Mouse (Mus musculus) urinary bladder, postnatal 4 days (tissue): ENCODE measurements around the gene Bco2.

Source experiments
- DNase-seq, 2 experiments: peaks; one replicate each; pipeline ENCODE4 v3.0.0; 2021 to 2022; ENCODE audit warnings: low spot score in 2 of 2

The Bco2 gene

DNA sequence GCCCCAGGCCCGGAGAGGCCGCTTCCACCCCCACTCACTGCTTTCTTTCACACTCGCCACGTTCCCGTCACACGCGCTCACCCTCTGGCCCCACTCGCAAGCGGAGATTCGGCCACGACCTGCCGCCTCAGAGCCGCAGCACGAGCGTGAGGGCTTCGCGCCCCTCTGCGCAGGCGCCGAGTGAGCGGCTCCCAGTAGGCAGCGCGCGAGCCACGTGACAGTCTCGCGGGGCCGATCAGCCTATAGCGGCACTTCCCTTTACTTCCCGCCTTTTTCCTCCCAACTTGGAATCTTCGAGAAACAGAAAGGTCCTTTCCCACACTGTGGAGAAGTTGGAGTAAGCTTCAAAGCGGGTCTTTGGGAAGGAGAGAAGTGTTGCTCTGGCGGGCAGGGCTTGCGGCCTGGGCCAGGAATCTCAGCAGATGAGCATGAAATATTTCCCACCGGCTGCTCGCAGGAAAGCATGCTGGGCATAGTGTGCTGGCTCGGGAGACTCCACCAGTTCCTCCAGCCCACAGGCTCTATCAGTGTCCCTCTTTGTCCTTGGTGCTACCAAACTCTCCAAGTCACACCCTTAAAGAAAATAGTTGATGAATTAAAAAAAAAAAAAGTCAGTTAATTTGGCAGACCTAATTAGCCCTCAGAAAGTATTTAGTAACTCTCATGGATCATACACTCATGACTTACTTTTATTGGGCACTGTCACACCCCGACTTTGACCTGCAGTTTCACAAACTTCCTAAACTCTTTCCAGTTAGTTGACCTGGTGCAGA is 6.3 kb upstream of the Bco2 start, which contains the start of gene Tex12:
Tex12 (minus strand) TSS at position 181 of the 773 bp plus-strand sequence.
- no peak for DNase-seq

DNA sequence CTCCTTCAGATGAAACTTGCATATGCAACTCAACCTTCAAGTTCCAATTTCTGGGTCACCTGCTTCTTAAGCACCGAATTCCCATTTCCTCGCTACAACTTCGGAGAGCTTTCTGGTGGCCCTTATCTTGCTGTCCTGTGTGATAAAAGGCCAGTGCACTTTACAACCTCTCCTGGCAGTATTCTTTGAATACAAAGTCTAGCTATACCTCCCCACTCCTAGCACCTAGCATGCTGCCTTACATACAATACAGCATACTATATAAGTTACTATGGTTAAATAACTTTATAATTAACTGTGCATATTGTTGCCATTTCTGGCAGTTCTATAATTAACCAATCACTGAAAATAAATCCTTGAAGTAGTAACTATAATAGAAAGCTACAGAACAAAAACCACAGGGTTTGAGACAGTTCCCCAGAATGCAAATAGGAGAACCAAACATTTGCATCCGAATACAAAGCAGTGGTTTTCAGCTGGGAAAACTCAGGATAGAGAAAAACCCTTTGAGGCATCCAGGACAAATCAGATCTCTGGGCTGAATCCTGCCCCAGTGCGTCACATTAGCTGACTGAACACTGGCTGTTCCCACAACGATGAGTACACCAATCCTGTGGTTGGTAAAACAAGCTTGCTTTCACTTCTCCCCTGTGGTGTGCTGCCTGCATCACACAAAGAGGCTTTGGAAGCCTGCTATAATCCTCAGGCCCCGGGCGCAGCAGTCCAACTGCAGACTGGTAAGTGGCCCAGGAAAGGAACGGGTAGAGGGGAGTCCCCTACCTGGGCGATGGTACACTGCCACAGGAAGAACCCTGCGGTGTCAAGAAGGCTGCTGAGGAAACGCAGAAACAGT is 514 bp downstream of the Bco2 start, which contains the start of gene Il18:
Il18 (plus strand) TSS at position 587 of the 853 bp plus-strand sequence.
- no peak for DNase-seq

DNA sequence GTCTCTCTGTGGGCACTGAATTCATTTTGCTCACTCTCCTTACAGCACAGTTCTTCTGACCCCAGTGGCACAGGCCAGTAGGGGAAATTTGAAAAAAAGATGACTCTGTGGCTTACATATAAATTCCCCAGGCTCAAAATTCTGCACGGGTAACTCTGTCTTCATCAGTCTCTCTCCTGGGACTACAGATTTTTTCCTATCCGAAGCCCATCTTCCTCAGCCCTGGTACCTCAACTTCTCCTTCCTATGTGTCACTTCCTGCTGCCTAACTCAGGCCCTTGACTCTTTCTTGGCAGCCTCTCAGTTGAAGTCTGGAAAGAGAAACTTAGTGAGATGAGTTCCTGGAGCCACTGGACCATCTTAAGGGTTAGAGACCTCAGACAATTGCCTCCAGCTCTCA is 1.4 kb downstream of the Bco2 start:
- no peak for DNase-seq

DNA sequence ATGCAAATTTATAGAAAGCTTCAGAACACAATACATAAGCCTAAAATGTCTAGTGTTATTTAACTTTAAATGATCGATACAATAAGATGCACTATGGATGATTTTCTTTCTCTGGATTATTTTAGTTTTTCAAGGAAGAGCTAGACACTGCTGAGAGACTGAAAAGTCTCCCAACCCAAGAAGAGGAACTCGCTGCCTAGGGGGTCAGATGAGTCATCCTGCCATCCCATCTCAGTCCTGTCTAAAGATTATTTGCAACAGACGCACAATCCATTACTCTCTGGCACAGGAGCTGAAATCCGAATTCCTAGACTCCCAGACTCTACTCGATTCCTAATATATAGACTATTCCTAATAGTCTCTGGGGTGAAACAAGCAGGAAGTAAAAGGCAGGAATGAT is 2.8 kb downstream of the Bco2 start:
- no peak for DNase-seq

DNA sequence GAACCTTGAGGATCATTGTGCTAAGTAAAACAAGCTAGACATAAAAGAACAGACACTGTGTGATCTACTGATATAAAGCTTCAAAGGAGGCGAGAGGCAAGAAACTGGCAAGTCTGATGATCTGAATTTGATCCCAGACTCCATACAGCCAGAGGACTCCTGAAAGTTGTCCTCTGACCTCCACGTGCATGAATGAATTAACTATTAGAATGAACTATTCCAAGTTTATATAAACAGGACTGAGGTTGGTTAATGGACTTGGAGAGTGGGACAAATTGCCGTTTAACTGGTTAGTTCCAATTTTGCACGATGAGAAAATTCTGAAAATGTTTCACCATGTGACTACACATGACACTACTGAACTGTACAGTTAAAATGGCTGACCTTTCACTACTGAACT is 6.0 kb downstream of the Bco2 start:
- no peak for DNase-seq

DNA sequence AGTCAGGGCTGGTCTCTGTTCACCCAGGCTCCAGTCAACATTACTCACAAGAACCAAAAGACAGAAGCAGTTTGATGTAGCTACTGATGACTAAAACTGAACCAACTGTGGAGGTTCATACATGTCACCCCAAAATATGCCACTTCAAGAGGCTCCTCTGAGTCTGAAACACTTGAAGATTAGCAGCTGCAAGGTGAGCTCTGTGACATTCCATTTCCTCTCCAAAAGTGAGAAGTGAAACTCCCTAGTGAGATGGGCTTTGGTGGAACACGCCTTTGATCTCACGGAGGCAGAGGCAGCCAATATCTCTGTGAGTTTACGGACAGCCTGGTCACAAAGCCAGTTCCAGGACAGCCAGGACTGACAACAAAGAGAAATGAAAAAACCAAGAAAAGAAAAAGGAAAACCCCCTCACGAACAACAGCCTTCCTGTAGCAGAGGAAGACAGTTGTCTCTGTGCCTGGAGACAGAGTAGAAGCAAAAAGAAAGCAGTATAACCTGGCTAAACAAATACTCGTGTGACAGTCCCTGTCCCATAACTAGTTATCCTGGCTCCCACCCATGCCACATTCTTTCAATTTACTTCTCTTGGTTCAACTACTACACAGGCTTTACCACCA is 7.0 kb downstream of the Bco2 start:
- DNase-seq = no peak

DNA sequence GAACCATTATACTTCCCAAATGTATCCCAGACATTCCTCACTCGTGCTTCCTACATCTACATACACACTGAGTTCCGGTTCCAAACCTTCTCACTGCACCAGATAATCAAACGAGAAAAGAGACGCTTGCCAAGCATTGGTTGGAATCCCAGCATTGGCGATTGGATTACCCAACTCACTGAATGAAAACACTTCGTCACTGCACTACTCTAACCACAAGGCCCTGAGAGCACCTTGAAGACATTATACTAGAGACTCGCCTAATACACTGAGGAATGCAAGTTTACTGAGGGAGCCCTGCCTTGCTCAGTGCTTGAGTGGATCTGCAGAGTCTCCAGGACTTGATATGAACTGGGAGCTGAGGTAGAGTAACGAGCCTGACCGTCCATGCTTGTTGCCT is 12.6 kb downstream of the Bco2 start:
- no peak for DNase-seq

DNA sequence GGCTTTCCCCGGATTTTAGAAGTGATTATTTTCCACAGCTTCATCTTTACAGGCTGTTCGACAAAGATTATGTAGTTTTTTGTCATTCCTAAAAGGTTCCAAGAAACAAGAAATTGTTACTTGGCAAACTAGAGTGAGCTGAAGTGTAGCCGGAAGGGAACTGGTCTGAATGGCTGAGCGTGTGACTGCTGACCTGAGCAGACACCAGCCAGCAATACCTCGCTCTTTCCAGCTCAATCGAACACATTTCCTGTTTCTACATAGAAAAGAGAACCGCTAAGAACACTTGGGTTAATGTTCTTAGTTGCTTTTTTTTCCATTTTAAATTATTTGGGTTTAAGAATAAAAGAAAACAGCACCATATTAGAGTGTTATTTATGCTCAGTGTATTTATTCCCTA is 14.8 kb downstream of the Bco2 start:
- DNase-seq = no peak

DNA sequence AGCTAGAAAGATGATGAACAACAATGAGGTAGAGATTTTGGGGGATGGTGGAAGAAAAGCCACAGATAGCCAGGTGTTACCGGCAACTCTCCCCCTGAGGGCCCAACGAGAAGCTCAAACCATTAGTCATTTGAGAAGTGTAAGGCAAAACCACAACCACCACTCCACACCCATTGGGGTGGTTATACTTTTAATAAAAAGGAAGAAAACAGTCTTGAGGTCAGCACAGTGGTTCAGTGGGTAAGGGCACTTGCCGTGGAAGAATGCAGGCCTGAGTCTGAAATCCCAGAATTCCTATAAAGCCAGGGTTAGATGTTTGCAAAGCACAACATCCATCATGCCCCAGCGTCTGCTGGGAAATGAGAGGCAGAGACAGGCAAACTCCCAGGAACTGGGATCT is 17.7 kb downstream of the Bco2 start:
- no peak for DNase-seq

DNA sequence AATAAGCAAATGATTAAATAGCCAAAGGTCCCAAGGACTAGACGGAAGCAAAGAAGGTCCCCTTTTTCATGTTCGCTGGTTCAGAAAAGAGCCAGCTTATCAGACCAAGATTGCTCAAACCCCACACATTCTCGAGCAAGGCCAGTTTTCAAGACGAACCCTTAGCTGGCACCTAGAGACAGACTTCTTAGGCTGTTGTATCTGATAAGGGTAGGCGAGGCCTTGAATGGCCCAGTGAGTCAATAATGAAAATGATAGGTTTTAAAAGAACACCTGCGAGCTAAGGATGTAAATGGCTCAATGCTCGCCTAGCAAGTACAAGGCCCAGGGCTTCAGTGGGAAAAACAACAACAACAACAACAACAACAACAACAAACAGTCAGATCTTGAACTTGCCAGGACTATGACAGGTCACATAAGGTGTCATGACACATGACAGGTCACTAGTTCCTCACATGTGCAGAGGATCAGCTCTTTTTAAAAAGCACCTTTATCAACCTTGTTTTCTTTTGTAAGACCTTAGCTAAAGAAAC is 18.3 kb downstream of the Bco2 start:
- DNase-seq = no peak

DNA sequence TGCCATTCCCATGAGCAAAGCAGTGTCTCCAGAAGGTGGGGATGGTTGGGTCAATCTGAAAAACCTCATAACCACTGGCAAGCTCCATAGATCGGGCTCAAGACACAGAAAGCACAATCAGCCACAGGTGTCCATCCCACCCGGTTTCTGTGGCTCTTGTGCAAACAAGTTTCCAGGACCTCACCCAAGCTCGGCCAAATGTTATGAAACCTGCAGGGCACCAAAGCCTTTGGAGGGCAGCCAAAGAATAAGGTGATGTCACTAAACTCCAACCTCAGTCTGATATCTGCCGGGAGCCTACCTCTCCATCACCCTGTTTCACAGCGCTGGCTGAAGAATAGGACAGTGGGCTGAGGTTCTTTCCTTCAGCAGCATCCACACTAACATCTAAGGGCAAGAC is 19.1 kb downstream of the Bco2 start:
- DNase-seq = no peak

DNA sequence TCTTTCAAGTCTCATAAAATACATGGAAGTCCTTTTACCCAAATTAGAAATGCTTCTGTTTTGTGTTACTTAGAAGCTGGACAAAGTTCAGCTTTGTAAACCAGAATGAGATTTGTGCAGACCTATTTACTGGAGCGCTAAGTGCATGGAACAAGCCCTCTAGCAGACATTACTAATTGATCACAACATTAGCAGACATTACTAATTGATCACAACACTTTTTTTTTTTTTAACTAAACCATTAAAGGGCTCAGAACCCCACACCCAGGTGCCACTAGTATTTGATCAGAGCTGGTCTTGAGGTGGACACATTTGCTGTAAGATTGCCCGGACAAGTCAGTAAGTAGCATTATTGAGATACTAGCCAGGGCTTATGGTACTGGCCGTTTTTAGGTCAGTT is 21.2 kb downstream of the Bco2 start:
- DNase-seq = no peak

DNA sequence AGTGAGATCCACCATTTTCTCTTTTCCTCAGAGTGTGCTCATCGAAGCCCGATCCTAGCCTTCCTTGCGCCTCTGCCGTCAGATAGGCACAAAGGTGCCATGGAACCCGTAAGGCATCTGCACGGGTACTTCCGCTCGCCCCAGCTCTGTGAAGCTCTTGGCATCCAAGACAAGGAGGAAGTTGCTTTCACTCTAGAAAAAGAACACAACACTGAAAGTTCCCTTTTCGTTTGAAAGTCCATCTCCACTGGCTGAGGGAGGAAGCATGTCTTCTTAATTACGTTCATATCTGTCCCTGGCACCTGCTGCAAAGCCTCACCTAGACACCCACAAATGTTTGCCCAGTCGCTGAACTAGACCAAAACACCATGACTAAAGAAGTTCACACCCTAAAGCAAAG is 21.7 kb downstream of the Bco2 start:
- no peak for DNase-seq

DNA sequence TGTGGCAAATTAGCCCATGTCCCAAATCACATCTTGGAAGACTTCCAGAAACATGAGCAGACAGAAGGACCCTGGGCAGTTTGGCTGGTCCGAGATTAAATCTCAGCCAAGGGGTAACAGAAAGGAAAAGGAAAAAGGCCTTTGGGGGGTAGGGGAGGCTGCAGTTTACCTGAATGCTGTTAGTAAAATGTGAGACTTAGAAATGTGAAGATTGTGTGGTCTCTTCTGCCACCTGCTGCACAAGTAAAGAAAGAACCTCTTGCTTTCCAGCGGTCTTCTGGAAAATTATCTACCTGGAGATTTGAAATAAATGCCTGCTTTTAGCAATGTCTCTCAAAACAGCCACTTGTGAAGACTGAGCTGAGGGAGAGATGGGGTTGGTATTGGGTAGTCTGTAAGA is 24.1 kb downstream of the Bco2 start:
- DNase-seq = no peak

DNA sequence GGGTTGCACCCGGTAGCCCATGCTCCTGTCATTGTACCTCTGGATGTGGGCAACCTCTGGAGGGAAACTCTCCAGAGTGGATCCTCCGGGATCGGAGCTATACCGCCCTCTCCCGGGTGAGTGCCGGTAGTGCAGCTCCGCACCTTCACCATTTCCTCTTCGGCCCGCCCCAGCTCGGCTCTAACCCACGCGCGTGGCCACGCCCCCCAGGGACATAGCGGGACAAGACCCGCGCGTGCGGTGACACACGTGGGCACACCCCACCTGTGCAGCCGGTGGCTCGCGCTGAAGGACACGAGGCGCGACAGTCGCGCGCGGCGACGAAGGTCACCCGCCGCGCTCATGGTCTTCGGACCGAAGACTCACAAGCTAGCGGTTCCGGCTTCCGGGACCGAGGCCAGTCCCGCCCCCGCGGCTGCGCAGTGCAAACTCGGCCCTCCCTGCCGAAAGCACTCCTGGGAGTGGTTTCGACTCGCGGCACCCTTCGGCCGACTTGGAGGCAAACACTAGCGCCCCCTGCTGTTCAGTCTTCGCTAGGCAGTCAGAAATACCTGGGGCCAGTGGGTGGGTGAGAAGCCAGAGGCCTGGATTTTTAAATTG is 26.6 kb downstream of the Bco2 start, which contains the start of gene Pts:
Pts (minus strand) TSS at position 432 of the 600 bp plus-strand sequence.
- peak; percentile 96 to 99 for DNase-seq

DNA sequence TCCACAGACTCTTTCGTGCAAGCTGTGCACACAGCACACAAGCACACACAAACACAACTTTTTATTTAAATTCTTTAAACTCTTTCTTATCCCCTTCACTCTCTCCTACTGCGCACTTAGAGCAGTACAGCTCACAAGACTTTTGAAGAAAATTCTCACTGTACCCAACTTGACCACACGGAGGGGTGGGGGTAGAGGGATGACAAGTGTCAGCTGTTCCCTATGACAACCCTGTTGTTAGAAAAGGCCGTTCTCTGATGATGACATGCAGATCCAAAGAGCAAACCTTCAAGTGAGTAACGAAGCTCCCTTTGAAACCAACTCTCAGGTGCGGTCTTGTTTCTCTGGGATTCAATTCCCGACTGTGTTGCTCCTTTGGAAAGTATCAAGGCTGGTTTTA is 27.1 kb downstream of the Bco2 start:
- no peak for DNase-seq

DNA sequence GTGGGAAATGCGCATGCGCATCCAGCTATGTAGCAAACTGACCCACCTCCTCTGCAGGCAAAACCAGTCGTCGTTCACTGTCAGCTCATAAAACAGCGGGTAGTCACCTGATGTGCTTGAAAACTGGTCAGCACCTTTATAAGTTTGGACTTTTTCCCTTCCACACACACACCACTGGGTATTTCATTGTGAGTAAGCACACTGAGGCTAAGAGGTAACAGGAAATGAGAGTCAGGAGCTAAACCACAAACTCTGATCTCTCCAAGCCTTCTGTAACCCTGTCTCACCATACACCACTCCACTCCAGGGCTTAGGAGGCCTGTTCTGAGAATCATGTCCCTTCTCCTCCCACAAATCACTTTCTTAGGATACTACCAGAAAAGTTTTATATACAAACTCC is 29.4 kb downstream of the Bco2 start:
- DNase-seq = no peak

DNA sequence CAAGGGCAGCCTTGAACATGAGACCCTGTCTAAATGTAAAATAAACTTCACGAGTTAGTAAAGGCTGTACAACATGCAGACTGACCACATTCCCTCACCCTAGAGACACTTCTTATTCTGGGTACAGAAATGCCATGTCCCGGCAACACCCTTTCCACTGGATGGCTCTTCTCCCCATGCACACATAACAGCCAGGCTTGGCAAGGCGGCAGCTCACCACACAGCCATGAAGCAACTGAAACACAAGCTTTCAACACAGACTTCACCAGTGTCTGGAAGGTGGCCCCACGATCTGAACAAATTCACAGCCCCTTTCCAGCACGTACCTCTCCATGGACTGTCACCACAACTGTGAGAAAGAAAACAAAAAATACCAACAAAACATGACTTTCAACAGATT is 30.0 kb downstream of the Bco2 start:
- DNase-seq = no peak

DNA sequence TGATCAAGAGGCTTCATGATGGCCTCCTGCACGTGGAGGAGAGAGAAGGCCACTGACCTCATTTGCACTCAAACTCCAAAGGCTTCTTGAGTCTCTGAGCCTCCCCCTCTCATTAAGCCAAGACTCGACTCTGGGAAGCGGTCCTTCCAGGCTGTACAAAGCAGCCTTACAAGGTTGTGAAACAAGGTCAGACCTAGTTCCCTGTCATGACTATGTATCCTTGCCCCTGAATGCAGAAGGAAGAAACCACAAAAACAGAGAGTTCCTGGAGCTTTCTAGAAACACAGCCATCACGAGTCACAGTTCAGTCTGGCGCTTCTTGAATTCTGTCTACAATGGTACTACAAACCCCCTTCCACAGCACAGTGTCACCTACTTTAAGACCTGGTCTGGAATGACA is 32.4 kb downstream of the Bco2 start:
- no peak for DNase-seq

DNA sequence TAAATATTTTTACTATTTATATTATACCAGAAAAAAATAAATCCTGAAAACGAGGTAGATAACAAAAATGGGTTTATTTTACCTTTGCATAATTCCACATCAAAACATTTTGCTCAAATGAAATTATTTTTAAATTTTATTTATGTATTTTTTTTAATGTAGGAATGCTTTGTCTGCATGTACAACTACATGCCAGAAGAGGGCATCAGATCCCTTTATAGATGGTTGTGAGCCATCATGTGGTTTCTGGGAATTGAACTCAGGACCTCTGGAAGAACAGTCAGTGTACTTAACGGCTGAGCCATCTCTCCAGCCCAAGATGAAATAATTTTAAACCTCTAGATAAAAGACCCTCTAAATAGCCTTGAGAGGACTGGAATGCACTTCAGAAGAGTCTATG is 33.4 kb downstream of the Bco2 start:
- DNase-seq = no peak

DNA sequence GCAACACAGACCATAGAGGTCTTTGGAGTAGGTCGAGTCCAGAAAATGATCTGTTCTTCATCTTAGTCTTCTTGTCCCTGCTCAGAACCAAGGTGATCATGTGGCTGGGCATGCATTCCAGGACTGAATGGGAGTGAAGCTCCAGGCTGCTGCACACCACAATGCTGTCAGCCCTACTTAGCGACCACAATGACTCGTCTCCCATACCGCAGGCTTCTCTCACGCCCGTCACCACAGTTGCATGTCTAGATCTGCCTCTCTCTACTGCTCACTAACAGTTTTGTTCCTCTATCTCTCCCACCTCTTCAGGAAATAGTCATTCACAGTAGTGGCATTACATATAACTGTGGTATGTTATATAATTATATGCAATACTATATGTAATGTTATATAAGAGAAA is 34.2 kb downstream of the Bco2 start:
- DNase-seq = no peak

DNA sequence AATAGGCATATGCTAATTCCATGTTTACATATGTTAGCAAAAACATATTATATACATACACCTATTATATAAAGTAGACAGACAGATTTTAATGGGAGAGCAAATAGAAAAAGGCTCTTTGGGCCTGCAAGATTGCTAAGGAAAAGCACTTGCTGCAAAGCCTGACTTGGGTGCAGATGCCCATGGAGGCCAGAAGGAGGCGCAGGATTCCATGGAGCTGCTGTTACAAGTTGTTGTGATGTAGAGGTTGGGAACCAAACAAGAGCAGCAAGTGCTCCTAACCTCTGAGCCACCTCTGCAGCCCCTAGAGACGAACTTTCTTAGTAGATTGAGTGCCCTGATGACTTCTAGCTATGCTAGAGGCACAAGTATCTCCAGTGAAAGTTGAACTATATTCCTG is 36.2 kb downstream of the Bco2 start:
- no peak for DNase-seq
